Mouse (Mus musculus): ENCODE measurements around the gene Thra.
"Not testable (repeated sequence)": the region's sequence is repeated elsewhere in the genome, so short reads cannot be mapped to it uniquely, and the experiment has no call there.

Thra gene

GRCm38 (mm10) chr11:98717904-98718303 is 22.5 kb upstream of the Thra start:
- DNase-seq (ENCODE audit: low read depth, low spot score) = peak; percentile 86

DNA sequence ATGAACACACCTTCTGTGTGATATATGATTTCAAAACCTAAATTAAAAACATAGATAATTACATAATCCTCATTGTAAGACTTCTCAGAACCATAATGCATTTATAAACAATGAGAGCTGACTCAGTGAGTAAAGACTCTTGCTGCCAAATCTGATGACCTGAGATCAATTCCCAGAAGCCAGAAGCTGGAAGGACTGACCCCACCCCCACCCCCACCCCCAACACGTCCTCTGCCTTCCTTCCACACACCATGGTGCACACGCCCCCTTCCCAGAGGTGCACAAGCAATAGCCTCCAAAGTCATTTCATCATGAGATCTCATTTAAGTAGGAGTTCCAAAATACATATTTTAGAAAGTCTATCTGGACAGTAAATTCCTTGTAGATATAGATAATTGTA is 19.7 kb upstream of the Thra start:
- no peak for DNase-seq (ENCODE audit: low read depth, low spot score)

DNA sequence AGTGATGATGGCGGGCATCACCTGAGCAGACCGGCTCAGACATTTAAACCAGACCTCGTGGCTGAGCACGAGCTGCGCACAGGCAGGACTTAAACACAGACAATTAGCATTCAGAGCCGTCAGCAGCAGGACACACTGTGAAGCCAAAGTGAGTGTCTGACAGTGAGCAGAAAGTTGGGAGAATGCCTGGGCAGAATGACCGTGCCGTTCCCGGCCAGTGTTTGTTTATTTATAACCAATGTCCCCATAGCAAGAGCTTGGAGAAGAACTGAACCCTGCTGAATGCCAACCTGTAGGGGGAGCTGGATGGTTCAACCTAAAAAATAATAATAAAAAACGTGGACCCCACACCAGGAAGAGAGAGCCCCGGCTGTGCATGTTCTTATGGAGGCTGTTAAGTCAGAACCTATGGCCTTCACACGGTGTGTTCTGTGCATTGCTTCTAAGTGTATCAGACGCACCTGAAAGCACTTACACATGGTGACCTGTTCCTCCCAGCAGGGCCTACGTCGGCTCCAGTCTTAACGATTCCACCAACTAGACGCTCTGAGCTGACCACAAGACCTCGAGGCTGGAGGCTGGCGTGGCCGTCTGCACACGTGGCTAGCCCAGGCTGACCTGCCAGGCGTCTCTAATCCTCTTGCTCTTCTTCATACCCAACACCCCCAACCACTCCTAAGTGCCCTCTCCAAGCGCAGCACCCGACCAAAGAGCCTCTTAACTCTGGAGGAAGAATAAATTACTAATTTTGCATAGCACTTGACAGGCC is 18.8 kb upstream of the Thra start:
- no peak for DNase-seq (ENCODE audit: low read depth, low spot score)

- no peak for DNase-seq (ENCODE audit: low read depth, low spot score)
Observed at GRCm38 (mm10) chr11:98723098-98723497, 17.3 kb upstream of the Thra start.

DNA sequence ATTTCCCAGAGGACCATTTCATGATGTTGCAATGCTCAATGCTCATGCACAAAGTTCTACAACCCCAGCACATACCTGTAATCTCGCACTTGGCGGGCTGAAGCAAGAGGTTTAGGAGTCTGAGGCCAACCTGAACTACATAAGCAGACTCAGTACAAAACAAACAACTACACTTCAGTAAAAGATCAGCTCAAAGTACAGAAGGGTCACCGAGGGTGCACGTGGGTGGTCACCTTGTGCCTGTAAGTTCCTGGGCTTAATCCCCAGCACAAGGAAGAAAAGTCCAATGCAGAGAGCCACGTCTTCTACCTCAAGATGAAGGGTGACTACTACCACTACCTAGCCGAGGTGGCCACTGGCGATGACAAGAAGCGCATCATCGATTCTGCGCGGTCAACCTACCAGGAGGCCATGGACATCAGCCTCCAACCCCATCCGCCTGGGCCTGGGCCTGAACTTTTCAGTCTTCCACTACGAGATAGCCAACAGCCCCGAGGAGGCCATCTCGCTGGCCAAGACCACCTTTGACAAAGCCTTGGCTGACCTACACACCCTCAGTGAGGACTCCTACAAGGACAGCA is 14.4 kb upstream of the Thra start:
- no peak for DNase-seq (ENCODE audit: low read depth, low spot score)

- peak; percentile 93 for DNase-seq (ENCODE audit: low read depth, low spot score)
Observed at GRCm38 (mm10) chr11:98729119-98729588, 11.3 kb upstream of the Thra start, which contains the start of gene Med24. Gene Med24 (minus strand): TSS chr11:98729435.

DNA sequence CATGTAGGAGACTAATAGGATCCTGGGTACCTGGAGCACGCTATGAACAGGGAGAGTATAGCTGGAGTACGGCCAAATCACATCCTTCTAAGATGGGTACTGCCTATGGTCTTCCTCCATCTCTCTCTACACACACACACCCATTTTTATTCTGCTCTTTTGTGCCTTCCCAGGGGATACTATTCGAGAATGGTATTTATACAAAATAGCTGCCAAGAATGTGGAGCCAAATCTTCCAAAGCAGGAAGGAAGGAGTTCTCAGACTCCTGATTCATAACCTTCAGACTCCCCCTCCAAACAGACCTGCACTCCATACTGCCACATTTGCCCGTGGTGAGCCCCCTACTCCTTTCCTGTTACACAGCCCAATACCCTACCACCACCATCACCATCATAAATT is 9.7 kb upstream of the Thra start:
- DNase-seq (ENCODE audit: low read depth, low spot score) = no peak

DNA sequence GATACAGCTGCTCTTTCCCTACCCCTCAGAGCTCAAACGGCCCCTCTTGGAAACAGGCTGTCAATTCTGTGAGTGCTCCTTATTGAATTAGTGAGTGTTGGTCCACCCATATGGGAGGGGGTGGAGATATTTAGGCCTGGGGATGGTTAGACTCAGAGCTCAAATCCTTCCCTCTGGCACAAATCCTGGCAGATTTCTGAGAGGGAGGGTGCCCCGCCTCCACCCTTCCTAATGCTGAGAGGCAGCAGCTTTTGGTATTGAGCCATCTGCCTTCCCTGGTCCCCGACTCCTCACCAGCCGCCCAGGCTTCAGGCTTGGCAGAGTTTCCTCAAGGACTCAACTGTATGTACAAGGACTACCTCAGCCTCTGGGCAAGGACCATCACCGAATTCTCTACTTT is 9.3 kb upstream of the Thra start:
- DNase-seq (ENCODE audit: low read depth, low spot score) = no peak

DNA sequence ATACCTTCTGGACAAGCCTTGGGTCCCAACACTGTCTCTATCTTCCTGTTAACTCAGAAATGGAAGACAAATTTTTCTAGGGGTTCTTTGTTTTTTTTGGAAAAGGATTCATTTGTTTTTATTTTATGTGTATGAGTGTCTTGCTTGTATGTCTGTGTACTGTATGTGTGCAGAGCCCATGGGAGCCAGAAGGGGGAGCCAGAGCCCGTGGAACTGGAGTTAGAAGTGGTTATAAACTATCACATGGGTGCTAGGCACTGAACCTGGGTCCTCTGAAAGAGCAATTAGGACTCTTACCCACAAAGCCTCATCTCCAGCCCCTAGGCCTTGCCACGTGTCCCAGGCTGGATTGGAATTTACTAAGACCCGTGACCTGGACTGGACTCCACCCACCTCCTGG is 6.4 kb upstream of the Thra start:
- DNase-seq (ENCODE audit: low read depth, low spot score) = peak; percentile 56

GRCm38 (mm10) chr11:98735111-98735510 is 5.3 kb upstream of the Thra start:
- DNase-seq (ENCODE audit: low read depth, low spot score) = no peak

DNA sequence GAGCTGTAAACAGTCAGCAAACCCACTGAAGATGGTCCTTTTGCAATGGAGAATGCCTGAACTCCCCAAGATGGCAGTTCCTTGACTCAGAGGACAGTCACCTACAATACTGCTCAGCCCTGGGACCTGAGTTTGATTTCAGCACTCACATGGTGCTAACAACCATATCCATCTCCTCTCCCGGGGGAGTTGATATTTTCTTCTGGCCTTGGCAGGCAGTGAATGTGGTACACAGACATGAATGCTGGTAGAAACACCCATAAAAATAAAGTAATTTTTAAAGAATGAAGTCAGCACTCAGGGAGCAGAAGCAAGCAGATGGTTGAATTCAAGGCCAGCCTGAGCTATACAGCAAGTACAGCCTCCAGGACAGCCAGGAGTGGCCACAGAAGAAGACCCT is 4.3 kb upstream of the Thra start:
- no peak for DNase-seq (ENCODE audit: low read depth, low spot score)

- DNase-seq (ENCODE audit: low read depth, low spot score) = not testable (repeated sequence)
Observed at GRCm38 (mm10) chr11:98737220-98737619, 3.2 kb upstream of the Thra start.

DNA sequence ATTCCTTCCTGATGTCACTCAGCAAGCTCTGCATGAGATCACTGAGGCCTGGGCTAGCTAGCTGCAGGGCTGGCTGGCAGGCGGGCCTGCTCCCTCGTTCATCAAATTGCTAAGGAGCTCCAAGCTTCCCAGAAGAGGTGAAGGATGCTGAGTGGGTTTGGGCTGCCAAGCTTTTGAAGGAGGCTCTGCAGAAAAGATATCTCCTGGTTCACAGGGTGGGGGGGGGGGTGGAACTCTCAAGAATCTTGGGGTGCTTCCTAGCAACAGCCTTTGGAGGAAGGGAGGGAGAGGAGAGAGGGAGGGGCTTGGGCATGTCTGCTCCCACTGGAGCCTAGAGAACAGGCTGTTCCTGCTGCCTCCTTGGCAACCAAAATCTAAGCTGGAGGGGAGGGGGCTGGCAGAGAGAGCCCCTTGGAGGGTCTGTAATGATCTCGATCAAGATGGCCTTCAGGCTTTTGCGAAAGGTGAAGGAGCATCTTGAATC is 2.0 kb upstream of the Thra start:
- DNase-seq (ENCODE audit: low read depth, low spot score) = no peak

GRCm38 (mm10) chr11:98738925-98739324 is 1.5 kb upstream of the Thra start:
- DNase-seq (ENCODE audit: low read depth, low spot score) = peak; percentile 41

DNA sequence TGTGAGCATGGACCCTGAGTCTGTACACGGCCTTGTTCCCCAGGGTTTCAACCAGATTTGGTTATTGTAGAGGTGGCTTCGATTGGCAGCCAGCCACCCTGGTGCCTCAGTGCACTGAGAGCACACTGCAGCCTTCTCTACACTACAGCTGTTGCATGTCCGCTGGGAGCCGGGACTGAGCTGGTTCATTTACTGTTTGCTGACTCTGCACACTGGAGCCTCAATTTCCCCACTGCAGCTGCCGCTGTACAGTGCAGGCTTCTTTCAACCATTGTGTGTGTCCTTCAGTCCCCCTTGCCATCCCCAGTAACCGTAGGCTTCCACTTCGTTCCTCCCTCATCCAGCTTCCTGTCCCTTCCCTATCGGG is 429 bp upstream of the Thra start:
- no peak for DNase-seq (ENCODE audit: low read depth, low spot score)

DNA sequence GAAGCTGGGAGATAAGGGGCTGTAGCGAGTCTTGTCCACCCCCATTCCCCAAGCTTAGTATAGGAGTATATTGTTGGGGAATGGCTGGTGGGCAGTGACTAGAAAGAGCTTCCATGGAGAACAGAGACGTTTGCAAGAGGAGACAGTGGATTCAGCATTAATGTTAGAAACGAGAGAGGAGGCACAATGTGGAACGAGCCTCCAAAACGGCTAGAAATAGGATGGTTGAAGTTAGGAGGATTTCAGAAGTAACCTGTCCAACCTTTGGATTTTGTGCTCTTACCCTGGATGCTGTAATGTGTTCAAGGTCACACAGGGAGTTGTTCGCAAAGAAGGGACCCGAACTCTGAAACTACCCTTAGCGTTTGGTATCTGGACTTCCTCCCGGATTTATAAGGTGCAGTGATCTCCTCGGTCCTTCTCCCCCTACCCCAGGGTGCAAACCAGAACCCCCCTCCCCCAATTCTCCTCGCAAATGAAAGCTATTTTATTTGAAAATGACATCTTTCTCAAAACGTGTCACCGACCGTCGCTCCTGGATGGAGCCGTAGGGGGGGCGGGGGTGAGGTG is 698 bp downstream of the Thra start:
- no peak for DNase-seq (ENCODE audit: low read depth, low spot score)

- DNase-seq (ENCODE audit: low read depth, low spot score) = peak; percentile 77
Observed at GRCm38 (mm10) chr11:98741622-98742396, 1.4 kb downstream of the Thra start.

DNA sequence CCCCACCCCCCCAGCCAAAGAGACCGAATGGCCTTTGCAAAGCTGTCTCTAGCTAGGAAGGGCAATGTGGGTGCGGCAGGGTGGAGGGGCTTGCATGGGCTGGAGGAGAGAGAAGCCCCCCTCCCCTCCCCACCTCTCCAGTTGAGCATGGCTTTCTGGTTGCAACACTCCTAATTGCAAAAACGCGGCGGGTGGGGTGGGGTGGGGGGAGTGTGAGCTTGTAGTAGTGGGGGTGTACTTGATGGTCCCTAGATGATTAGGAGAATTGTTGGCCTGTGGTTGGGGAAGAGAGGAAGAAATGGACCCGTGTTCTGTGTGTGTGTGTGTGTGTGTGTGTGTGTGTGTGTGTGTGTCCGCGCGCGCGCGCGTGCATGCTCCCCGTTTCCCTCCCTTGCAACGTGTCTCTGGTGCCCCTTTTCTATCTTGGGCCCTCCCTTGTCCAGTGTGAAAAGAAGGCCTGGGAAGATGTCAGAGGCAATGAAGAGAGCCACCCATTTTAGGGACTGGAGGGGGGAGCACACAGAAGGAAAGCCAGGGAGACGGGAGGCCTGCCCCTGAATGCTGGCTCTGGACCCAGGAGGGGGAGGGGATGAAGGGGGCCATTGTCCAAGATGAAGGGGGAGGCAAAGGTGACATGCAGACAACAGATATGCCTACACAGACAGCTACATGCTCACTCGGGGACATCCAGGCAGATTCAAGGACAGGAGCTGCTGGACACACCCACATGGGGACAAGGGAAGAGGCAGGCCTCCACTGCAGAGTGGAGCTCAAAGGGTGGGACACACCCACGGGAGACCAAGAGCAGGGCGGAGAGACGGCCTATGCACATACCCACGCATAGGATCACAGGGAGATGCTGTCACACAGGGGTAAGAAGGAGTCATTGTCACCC is 2.2 kb downstream of the Thra start:
- no peak for DNase-seq (ENCODE audit: low read depth, low spot score)

GRCm38 (mm10) chr11:98743655-98744345 is 3.4 kb downstream of the Thra start:
- DNase-seq (ENCODE audit: low read depth, low spot score) = no peak

DNA sequence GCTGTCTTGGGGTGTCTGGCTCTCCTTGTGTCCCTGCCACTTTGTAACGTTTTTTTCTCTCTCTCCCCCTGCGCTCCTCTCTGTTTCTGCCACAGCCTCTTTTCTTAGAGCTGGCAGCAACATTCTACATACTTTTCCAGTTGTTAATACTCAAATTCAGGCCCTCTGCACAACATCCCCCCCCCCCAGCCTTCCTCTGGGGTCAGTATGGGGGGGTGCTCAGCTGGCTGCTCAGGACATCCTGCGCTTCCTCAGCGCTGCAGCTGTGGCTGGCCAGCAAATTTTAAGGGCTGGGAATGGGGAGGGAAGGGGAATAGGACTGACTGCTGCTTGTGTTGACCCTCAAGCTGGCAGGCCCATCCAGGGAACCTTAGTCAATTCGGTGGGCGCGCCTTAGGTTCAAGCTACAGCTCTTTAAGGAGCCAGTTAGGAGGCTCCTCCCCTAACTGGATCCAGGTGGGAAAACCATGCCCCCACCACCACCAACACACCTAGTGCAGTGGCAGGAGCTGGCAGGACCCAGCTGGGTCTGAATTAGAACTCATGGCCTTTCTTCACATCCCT is 4.1 kb downstream of the Thra start:
- DNase-seq (ENCODE audit: low read depth, low spot score) = no peak

Measured in ZHBTc4 (cell line).